Mouse (Mus musculus) c-Kit-positive CD71-positive TER-119-negative erythroid progenitor cells, embryonic 14.5 days (primary cell): ENCODE data around the gene Tubb3.

Experiments
- DNase-seq: peaks from one replicate; pipeline ENCODE4 v3.0.0-alpha.2; 2013; ENCODE audit warnings: low read depth

Gene Tubb3

GRCm38 (mm10) chr8:123411246-123411645, at the start of gene Tubb3:
Tubb3 (plus strand) TSS chr8:123411424.
- DNase-seq, result no peak

GRCm38 (mm10) chr8:123373403-123374238, 37.6 kb upstream of the Tubb3 start, which contains the start of gene Tcf25:
Tcf25 (plus strand) TSS chr8:123373753.
- peak; percentile 87 for DNase-seq

- peak; percentile 87 for DNase-seq
Observed at GRCm38 (mm10) chr8:123374239-123374578, 37.0 kb upstream of the Tubb3 start.

- no peak for DNase-seq
Observed at GRCm38 (mm10) chr8:123375701-123376100, 35.5 kb upstream of the Tubb3 start.

- DNase-seq, result no peak
Observed at GRCm38 (mm10) chr8:123376106-123376505, 35.1 kb upstream of the Tubb3 start.

- DNase-seq, result no peak
Observed at GRCm38 (mm10) chr8:123381711-123382110, 29.5 kb upstream of the Tubb3 start.

- no peak for DNase-seq
Observed at GRCm38 (mm10) chr8:123382516-123382915, 28.7 kb upstream of the Tubb3 start.

GRCm38 (mm10) chr8:123384883-123385540, 26.2 kb upstream of the Tubb3 start:
- DNase-seq, result peak; percentile 38

GRCm38 (mm10) chr8:123387041-123387440, 24.2 kb upstream of the Tubb3 start:
- no peak for DNase-seq

GRCm38 (mm10) chr8:123387801-123388200, 23.4 kb upstream of the Tubb3 start:
- DNase-seq, result no peak

- no peak for DNase-seq
Observed at GRCm38 (mm10) chr8:123389026-123389425, 22.2 kb upstream of the Tubb3 start.

GRCm38 (mm10) chr8:123398308-123398707, 12.9 kb upstream of the Tubb3 start:
- DNase-seq, result no peak

GRCm38 (mm10) chr8:123401936-123402335, 9.3 kb upstream of the Tubb3 start:
- no peak for DNase-seq

GRCm38 (mm10) chr8:123402730-123403326, 8.4 kb upstream of the Tubb3 start:
- no peak for DNase-seq

- DNase-seq, result no peak
Observed at GRCm38 (mm10) chr8:123404521-123404920, 6.7 kb upstream of the Tubb3 start.

GRCm38 (mm10) chr8:123406786-123407185, 4.4 kb upstream of the Tubb3 start, which contains the start of gene Mc1r:
Mc1r (plus strand) TSS chr8:123407107.
- peak; percentile 62 for DNase-seq

GRCm38 (mm10) chr8:123407612-123408011, 3.6 kb upstream of the Tubb3 start:
- no peak for DNase-seq

GRCm38 (mm10) chr8:123408586-123409544, 2.4 kb upstream of the Tubb3 start:
- no peak for DNase-seq

- DNase-seq, result no peak
Observed at GRCm38 (mm10) chr8:123410049-123410587, 1.1 kb upstream of the Tubb3 start.

- no peak for DNase-seq
Observed at GRCm38 (mm10) chr8:123410788-123411187, 436 bp upstream of the Tubb3 start.

GRCm38 (mm10) chr8:123411781-123412327, 630 bp downstream of the Tubb3 start:
- no peak for DNase-seq
